Mouse (Mus musculus) adrenal gland, postnatal 4 days (tissue): ENCODE data around the gene Cavin1. TPM values are rescaled to one million over a fixed set of nuclear protein-coding genes. Genes with fewer than 3 reads are reported as not detected.

Source experiments
- DNase-seq, 2 experiments: peaks; one replicate each; pipeline ENCODE4 v3.0.0; 2021 to 2022; ENCODE audit warnings: low spot score in 2 of 2, mixed read lengths in 2 of 2
- total RNA-seq, 2 experiments: library from RNA; stranded (reverse); gene quantifications; 2 replicates each; pipeline ENCODE4 v1.2.3; 2021

The Cavin1 gene
- total RNA-seq, 2 experiments from 2014 or later = 294 to 319 TPM

- DNase-seq = no peak
These were observed 11.4 kb upstream of the Cavin1 start for GRCm38 (mm10) chr11:100982087-100982486.

DNA sequence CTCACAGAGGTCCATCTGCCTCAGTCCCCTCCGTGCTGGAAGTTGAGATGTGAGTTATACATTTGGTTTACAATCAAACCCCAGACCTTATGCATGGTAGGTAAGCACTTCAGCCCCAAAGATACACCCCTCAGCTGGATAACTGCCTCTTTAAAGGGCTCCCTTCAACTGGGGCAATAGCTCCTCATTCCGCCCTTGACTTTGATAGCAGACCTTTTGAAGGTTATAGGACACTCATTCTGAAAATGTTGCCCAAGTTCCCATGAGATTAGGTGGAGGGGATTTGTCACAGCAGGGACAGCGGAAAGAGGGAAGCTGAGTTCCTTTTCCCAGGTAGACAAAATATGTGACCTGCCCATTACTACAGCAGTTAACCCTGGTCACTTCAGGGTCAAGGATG, 10.5 kb upstream of the Cavin1 start:
- DNase-seq = no peak

- DNase-seq = no peak
These were observed 9.8 kb upstream of the Cavin1 start for GRCm38 (mm10) chr11:100980438-100980837.

DNA sequence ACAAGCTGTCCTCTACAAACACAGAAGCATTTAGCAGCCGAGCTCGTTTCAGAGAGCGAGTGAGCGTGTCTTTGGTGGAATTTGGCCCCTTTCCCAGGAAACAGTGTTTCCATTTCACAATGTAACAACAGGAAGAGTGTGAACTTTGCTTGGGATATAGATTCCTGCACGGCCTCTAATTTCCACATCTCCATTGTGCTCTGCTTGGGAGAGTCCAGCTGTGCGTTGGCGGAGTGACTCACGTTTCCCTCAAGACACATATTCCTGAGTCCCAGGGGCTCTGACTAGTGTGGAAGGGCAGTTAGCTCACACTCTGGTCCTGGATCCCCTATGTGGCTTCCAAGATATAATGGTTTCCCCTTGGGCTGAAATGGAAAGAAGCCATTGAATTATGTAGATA, 9.2 kb upstream of the Cavin1 start:
- DNase-seq = no peak

DNA sequence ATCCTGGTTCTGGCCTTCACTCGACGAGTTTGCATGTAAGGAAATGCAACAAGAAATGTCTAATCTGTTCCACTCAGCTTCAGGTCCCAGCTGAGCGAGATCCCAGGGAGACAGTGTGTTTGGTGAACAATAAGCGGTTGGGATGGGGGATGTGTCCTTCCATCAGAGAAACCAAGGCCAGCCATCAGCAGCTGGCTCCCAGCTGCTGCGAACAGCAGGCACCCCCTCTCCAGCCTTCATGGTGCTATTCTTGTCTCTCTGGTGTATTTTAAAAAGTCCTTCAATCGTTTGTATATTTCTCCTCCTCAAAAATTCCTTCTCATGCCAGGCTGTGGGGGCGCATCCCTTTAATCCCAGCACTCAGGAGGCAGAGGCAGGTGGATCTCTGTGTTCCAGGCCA, 4.6 kb upstream of the Cavin1 start:
- no peak for DNase-seq

DNA sequence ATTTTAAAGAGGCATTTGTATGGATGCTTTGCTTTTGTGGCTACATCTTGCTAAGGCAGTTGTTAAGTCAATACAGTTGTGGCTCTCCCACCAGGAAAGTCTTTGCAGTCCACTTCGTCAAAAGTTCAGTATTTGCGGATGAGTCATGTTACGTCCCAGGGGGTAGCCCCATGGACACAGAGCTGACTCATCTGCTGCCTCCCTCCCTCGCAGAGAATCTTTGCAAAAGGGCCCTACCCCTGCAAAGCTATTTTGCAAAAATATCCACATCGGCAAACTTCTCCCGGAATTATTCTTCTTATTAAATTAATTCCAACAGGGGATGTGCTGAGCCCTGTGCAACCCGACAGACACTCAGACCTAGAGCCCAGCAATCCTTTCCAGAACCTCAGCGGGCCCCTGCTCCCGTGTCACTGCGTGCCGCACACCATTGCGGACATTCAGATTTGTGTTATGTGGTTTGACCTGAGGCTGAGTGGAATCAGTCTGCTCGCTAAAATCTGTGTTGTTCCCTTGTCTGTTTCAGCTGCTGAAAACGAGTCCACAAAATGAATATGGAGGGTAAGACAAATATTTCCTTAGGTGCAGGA, 3.8 kb upstream of the Cavin1 start:
- no peak for DNase-seq

GRCm38 (mm10) chr11:100973245-100973644, 2.6 kb upstream of the Cavin1 start:
- DNase-seq = no peak

GRCm38 (mm10) chr11:100971455-100971854, 768 bp upstream of the Cavin1 start:
- no peak for DNase-seq

- peak in 1 of 2 experiments; percentile 28 for DNase-seq
These were observed 737 bp downstream of the Cavin1 start for GRCm38 (mm10) chr11:100969744-100970556.

DNA sequence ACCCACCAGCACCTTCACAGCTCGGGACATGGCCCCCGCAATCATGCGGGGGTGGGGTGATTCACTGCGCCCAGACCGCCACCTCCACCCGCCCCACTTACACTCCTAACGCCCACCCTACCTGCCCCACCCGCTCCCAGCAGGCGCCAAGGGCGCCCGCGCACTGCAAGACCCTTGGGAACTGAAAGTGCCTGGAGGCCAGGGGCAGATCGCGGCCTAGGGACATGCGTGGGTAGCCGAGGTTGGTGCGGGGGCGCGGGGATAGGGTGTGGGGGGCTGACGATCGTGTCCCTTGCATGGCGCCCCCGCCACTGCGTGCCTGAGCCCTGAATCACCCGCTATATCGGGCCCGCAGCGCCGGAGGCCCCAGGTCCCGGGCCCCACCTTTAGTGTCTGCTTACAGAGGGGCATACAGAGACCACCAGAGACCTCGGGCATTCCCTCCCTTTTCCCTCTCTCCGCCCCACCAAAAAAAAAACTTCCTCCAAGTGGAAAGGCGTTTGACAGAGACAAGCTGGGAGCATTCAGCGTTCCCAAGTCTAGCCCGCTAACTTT, 1.4 kb downstream of the Cavin1 start:
- no peak for DNase-seq

DNA sequence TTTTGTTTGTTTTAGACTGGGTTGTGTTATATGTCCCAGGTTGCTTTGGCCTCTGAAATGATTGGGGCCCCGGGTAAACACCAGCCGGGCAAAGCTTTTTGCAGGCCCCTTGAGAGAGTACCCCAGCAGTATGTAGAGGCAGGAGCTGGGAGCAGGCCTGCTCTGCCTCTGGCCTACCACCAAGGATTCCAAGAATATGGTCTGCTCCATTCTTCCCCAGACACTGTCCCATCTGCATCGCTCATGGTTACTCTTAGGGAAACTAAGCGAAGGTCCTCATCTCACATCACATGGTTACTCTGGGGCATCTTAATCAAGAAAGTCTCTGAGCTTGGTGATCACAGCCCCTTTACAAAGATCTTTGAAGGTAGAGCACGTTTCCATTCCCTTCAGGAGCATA, 2.2 kb downstream of the Cavin1 start:
- no peak for DNase-seq

DNA sequence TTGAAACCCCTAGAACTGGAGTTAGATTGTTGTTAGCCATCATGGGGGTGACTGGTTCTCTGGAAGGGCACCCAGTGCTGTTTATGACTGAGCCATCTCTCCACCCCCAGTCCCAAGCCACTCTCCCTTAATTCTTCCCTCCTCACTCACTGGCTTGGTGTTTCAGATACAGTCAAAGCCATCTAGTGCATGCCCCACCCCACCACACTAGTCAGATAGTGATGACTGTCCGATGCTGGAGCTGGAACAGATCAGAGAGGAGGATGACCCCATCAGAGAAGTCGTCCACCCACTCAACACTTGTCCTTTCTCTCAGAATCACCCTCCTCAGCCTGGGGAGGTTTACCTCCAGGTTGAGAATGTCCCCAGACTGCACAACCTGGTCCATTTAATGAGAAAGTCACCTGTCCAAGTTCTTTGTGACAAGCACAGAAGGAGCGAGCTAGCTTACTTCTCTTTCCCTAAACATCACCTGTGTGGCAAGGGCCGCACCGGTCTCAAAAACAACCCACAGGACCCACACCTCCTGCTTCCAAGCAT, 2.7 kb downstream of the Cavin1 start:
- no peak for DNase-seq

DNA sequence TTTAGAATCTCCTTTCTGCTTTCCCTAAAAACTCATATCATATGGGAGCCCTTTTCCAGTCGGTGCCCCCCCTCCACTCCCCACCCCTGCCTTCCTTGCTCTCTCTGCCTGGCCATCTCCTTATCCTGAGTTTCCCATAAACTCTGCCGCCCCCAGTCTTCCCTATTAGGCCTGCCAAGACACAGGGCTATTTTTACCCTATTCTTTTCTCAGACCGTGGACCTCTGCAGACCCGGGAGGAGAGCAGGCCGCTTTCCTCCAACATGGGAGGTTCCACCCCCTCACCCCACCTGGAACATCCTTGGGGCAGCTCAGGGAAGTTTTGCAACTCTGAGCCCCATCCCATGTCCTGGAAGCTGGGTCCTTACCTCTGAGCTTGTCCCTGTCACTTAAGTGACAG, 3.3 kb downstream of the Cavin1 start:
- DNase-seq = no peak

DNA sequence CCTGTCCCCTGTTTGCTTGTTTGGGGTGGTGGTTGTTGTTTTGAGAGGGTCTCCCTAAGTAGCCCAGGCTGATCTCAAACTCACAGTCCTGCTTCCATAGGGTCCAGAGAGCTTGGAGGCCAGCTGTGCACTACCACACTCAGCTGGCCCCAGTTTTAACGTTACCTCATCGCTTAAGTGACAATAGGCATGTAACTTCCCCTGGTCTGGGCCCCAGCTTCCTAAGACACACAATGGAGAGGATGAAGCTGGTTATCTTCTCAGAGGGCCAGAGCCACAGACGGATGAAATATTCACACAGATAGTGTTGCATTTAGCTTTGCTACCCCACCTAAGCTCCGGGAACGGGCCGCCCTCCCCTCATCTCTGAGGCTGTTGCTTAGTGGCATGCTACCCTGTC, 4.9 kb downstream of the Cavin1 start:
- no peak for DNase-seq

- no peak for DNase-seq
These were observed 5.7 kb downstream of the Cavin1 start for GRCm38 (mm10) chr11:100964901-100965542.

- DNase-seq = no peak
These were observed 6.5 kb downstream of the Cavin1 start for GRCm38 (mm10) chr11:100964180-100964579.

DNA sequence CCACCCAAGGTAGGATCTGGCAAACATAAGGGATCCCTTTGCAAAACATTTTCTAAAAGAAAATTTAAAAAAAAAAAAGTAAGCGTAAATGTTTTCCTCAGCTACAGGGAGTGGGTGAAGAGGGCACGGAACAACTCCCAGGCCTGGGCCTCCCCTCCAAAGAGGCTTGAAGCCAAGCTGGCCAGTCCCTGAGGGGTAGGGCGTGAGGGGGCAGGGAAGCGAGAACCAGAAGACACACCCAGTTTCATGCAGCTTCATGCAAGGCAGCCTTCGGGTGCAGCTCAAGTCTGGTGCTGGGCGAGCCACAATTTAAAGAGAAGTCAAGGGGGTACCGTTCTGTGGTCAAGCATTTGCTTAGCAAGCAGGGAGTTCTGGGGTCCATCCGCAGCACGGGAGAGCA, 7.0 kb downstream of the Cavin1 start:
- DNase-seq = no peak

DNA sequence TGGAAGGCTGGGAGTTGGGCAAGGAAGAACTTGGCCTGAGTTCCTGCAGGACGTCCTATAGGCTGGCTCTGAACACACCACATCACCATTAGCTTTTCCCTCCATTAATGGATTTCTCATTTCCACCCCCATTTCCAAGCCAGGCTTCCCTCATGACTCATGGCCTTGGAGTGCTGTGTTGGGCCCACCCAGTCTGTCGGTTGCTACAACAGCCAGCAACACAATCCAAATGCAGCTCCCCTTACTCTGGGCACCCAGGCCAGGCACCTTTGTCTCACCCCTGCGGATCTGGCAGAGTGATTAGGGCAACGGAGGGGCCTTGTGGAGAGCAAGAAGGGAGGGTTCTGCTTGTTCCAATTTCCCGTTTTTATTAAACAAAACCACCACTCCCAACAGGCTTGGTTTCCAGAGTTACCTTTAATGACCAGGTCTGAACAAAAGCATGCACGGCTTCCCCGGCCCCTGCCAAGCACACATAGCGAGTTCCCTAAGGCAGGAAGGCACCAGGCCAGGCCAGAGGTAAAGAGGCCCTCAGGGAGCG, 8.2 kb downstream of the Cavin1 start:
- no peak for DNase-seq

DNA sequence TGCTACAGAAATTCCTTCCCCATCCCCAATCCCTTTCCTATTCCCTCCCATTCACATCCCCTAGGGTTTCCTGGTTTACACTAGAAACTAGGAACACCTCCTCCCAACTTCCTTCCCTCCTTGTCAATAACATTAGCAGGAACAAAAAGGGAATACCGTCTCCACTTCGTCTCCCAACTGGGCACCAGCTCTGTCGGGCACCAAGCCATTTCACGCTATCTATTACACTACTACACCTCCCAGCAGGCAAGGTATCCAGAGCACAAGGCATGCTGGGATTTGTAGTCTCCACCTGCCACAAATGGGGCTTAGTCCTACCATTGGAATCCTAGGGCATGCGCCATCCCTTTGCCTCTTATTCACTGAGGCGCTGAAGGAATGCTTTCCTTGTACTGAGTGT, 10.1 kb downstream of the Cavin1 start:
- DNase-seq = no peak

DNA sequence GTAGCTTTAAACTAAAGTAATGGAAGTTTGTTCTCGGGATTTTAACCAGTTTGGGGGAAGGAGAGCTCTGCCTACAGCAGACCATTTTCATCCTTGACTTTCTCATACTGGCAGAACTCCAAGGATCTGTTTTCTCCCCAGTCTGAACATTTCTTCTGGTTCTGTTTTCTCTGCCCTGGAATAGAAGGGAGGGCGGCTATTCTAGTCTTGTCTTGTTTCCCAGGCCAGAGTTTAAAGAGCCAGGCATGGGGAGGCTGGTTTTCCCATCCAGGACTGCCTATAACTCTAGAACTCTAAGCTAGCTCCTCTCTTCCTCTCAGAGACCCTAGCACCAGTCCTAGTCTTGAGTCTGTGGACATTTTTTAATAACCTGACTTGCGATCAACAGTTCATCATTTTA, 10.9 kb downstream of the Cavin1 start:
- DNase-seq = no peak

DNA sequence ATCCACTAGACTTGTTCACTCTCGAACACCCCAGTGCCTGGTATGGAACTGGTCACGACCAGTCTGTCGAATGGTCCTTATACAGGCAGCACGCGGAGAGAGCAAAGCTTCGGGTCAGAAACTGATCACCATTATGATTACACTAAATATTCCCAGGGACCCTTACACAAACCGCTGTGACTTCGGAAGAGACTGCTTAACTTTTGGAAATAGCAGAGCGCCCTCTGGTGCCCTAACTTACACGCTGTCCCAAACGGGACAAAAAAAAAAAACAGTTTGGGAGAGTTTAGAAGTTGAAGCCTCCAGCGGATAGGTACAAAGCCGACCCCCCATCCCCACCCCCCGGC, 11.2 kb downstream of the Cavin1 start:
- DNase-seq = peak in 1 of 2 experiments; percentile 27
